Mouse (Mus musculus) 3134 (cell line): ENCODE results near the gene Scn3b.

Source experiments
- DNase-seq: peaks from one replicate; pipeline ENCODE4 v3.0.0-alpha.2; 2011; ENCODE audit warnings: low spot score; ENCODE audit not compliant: insufficient read length; ENCODE audit errors: extremely low read depth

Gene Scn3b

GRCm38 (mm10) chr9:40333649-40334396 is 64.8 kb downstream of the Scn3b start:
- DNase-seq = no peak

DNA sequence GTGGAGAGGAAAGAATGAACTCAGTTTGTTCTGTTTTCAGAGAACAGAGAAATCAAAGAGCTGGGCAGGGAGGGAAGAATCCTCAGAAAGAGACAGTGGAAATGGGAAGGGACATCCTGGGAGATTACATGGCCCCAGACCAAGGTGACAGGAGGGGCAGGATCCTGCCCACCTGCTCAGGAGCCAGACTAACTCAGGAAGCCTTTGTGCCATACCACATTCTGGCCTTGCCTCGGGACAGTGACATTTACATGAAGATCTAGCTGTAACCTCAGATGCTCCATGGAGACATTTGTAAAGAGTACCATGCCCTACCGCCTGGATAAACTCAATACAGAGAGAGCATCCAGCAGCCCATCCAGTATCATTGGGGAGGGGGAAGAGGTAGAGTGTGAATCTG is 65.6 kb downstream of the Scn3b start:
- no peak for DNase-seq

GRCm38 (mm10) chr9:40336701-40337100 is 67.7 kb downstream of the Scn3b start:
- DNase-seq = no peak

- DNase-seq = no peak
Observed at GRCm38 (mm10) chr9:40337131-40337820, 68.3 kb downstream of the Scn3b start.

DNA sequence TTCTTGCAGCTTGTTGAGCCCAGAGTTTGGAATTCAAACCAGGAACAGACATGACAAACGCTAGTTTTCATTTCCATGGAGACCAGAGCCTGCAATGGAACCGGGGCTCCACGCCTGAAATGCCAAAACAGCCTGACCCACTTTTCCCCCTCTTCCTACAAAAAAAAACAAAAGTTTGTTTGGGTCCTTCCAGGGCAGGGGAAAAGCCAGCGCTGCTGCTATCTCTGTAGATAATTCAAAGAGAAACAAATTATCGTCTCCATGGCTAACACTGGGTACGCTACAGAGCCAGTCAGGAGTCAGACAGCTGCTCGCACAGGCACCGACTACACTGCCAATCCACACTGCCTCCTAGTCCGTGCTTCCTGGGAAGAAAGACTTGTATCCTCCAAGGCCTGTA is 70.6 kb downstream of the Scn3b start:
- DNase-seq = no peak
